Mouse (Mus musculus) ovary, adult 10 weeks (tissue): ENCODE data around the gene Pja2. TPM values are rescaled to one million over a fixed set of nuclear protein-coding genes. Genes with fewer than 3 reads are reported as not detected.

Source experiments
- polyA plus RNA-seq: library from polyadenylated mRNA; stranded (reverse); fragments of 350-450 nt; fragmentation: Illumina TruSeq; extraction: RNeasy Lipid Tissue Mini Kit (QIAGEN cat#74804); gene quantifications from one replicate; pipeline ENCODE4 v1.2.3, GENCODE M21; 2014

Pja2 gene
- polyA plus RNA-seq: 229 TPM

DNA sequence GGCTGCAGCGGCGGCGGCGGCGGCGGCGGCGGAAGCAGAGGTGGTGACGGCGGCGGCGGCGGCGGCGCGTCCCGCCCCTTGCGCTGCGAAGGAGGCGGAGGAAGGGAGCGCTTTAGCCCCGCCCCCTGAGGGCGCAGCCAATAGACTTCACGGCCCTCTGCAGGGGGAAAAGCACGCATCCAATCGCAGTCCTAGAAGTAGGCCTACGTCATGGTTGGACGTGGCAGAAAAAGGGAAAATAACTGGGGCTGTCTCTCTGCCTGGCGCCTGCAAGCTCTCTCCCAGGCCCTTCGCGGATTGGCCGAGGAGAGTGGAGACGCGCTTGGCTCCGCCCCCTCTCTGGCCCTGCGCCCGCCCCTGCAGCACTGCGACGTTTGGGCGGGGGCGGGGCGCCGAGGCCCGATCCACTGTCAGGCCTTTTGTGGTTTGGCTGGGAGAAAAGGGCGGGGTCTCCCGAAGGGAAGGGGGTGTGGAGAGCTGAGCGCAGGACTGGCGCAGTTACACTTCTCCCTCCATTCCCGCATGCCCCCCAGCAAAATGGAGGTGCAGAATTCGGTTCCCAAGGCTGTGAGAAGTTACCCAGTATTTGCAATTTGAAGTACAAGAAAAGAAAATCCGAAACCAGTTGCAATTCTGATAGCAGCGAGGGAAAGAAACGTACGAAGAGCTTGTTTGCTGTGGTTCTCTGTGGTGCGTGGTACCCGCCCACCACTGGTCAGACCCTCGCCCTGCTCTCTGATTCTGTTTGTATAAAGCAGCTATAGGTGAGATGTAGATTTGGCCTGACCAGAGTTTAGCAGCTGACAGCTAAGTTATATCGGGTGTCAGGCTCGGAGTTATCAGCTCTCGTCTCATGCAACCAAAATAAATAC, at the start of gene Pja2:
TSS of gene Pja2 (minus strand) at position 19 of the 872 bp plus-strand sequence.

